Mouse (Mus musculus) neural tube, embryonic 10.5 days (tissue): Measurements from ENCODE around the gene Zrsr1.

Experiments used
- DNase-seq: peaks from one replicate; pipeline ENCODE4 v3.0.0-alpha.2; 2017; ENCODE audit warnings: low spot score; ENCODE audit errors: extremely low spot score

Zrsr1 gene

GRCm38 (mm10) chr11:22971835-22972709 lies at the start of gene Zrsr1:
Zrsr1 (plus strand) TSS chr11:22972005.
- DNase-seq, result peak; percentile 41

- no peak for DNase-seq
Measured at GRCm38 (mm10) chr11:22922546-22922945, 49.3 kb upstream of the Zrsr1 start.

GRCm38 (mm10) chr11:22923606-22924005 lies 48.2 kb upstream of the Zrsr1 start:
- DNase-seq, result no peak

GRCm38 (mm10) chr11:22928586-22929169 lies 43.1 kb upstream of the Zrsr1 start:
- DNase-seq, result no peak

- no peak for DNase-seq
Measured at GRCm38 (mm10) chr11:22930129-22930528, 41.7 kb upstream of the Zrsr1 start.

GRCm38 (mm10) chr11:22931320-22931905 lies 40.4 kb upstream of the Zrsr1 start:
- no peak for DNase-seq

- no peak for DNase-seq
Measured at GRCm38 (mm10) chr11:22932167-22932566, 39.6 kb upstream of the Zrsr1 start.

- DNase-seq, result no peak
Measured at GRCm38 (mm10) chr11:22936446-22937125, 35.2 kb upstream of the Zrsr1 start.

GRCm38 (mm10) chr11:22937716-22938316 lies 34.0 kb upstream of the Zrsr1 start:
- no peak for DNase-seq

GRCm38 (mm10) chr11:22938983-22939382 lies 32.8 kb upstream of the Zrsr1 start:
- DNase-seq, result no peak

GRCm38 (mm10) chr11:22949101-22949500 lies 22.7 kb upstream of the Zrsr1 start:
- DNase-seq, result no peak

GRCm38 (mm10) chr11:22950131-22950530 lies 21.7 kb upstream of the Zrsr1 start:
- no peak for DNase-seq

- DNase-seq, result no peak
Measured at GRCm38 (mm10) chr11:22952668-22953067, 19.1 kb upstream of the Zrsr1 start.

- DNase-seq, result no peak
Measured at GRCm38 (mm10) chr11:22956346-22956745, 15.5 kb upstream of the Zrsr1 start.

GRCm38 (mm10) chr11:22956830-22957229 lies 15.0 kb upstream of the Zrsr1 start:
- no peak for DNase-seq

GRCm38 (mm10) chr11:22957791-22958374 lies 13.9 kb upstream of the Zrsr1 start:
- DNase-seq, result no peak

- DNase-seq, result no peak
Measured at GRCm38 (mm10) chr11:22962101-22962500, 9.7 kb upstream of the Zrsr1 start.

- DNase-seq, result no peak
Measured at GRCm38 (mm10) chr11:22964401-22964800, 7.4 kb upstream of the Zrsr1 start.

- DNase-seq, result no peak
Measured at GRCm38 (mm10) chr11:22965503-22965902, 6.3 kb upstream of the Zrsr1 start.

GRCm38 (mm10) chr11:22969486-22969885 lies 2.3 kb upstream of the Zrsr1 start:
- DNase-seq, result no peak

- DNase-seq, result no peak
Measured at GRCm38 (mm10) chr11:22970546-22970945, 1.3 kb upstream of the Zrsr1 start.
